Mouse (Mus musculus): ENCODE results near the gene Plk5. TPM values are rescaled to one million over a fixed set of nuclear protein-coding genes. Genes with fewer than 3 reads are reported as not detected.

Plk5 gene
- total and polyA plus RNA-seq, 3 experiments: not detected

DNA sequence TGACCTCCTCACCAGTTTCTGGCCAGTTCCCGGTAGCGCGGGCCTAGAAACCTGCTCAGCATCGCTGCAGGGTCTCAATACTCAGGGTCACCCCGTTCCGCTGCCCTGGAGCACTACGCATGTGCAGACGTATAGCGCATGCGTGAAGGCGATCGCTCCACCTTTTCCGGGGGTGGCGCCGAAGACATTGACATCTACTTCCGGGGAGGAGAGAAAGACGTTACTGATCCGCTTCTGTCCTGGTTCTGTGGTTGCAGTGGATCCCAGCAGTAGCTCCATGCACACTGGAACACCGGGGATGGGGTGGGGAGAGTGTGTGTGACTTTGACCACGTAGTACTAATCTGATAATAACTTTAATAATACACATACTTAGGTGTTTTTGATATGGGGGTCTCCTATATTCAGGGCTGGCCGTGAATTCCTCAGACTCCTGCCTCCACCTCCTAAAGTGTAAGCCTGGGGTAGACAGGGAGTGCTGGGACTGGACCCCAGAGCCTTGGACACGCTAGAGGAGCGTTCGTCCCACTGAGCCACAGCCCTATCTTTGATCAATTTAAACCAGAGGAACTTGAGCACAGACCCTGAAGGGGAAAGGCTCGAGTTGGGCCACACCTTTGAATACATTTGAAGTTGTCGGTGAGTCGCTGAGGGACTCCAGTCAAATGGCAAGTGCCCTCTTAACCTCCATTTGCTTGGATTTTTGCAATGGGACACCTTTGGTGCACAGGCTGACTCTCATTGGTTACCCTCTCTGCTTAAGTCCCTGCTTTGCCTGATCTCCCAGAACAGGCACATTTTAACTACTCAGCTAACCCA, 50.6 kb downstream of the Plk5 start, which contains the start of gene Uqcr11:
TSS of gene Uqcr11 (minus strand) at position 147 of the 818 bp plus-strand sequence.
- no peaks in the 10 kb centered on the region for H3K27me3 ChIP-seq (replicated peaks)
- H3K4me3 ChIP-seq (replicated peaks in 1 of 3; ENCODE audit: low read depth in 2 of 3, low read length in 2 of 3, poor library complexity in 1 of 3): peak within 1 kb of the TSS; percentile 85 to 97 (median 95)
- DNase-seq (ENCODE audit: extremely low read depth): peak; percentile 92
- H3K27ac ChIP-seq (ENCODE audit: insufficient read depth, low read depth): peak within 1 kb of the TSS; percentile 48
- H3K4me1 ChIP-seq (ENCODE audit: control insufficient read depth in 1 of 2, insufficient read depth in 2 of 2): peaks cover 16 to 33% of the 10 kb centered on the region in 2 experiments
- H3K9me3 ChIP-seq (replicated peaks; ENCODE audit: low read length): peaks cover 9% of the 10 kb centered on the region
- dilution Hi-C loops (cut with MboI; ENCODE audit: extremely low pct_ligation_motif_present, extremely low pct_unique_long_range_greater_than_20kb, low sequenced_read_pairs): no loop called here
- peaks cover 25% of the 10 kb centered on the region for H3K79me2 ChIP-seq (replicated peaks; ENCODE audit: control insufficient read depth, extremely low read depth, insufficient read depth, poor library complexity, severe bottlenecking)
- in situ Hi-C loops (cut with MboI; ENCODE audit: low pct_ligation_motif_present, low pct_unique_long_range_greater_than_20kb, low sequenced_read_pairs): no loop called here
- H3K36me3 ChIP-seq (replicated peaks in 1 of 2; ENCODE audit: control insufficient read depth in 1 of 2, insufficient read depth in 1 of 2, low read length in 1 of 2): peaks cover 56 to 76% of the 10 kb centered on the region in 2 experiments
- H3K9ac ChIP-seq (ENCODE audit: insufficient read depth, low read depth): peak within 1 kb of the TSS; percentile 81
- H3K4me2 ChIP-seq (ENCODE audit: insufficient read depth, low read depth, poor library complexity, severe bottlenecking): peak within 1 kb of the TSS; percentile 83
- TF ChIP-seq CHD1 (IDR thresholded peaks at IDR 0.05; ENCODE audit: low read depth, low read length): no peak
- no peak for TF ChIP-seq GABPA (IDR thresholded peaks at IDR 0.05; ENCODE audit: insufficient replicate concordance, low read depth, low read length)
- TF ChIP-seq NELFE (IDR thresholded peaks at IDR 0.05; ENCODE audit: low read depth, low read length): peak; percentile 83
- TF ChIP-seq HCFC1 (IDR thresholded peaks at IDR 0.05; ENCODE audit: low read depth, low read length): peak; percentile 81
- TF ChIP-seq IRF4 (IDR thresholded peaks at IDR 0.05; ENCODE audit: low read depth, low read length): no peak
- TF ChIP-seq JUN (IDR thresholded peaks at IDR 0.05; ENCODE audit: insufficient read depth, low read depth, low read length): no peak
- peak; percentile 85 for TF ChIP-seq ELF1 (IDR thresholded peaks at IDR 0.05; ENCODE audit: low read depth, low read length)
- TF ChIP-seq ETS1 (conservative IDR thresholded peaks at IDR 0.05; ENCODE audit: low read depth, low read length): no peak
- no peak for TF ChIP-seq CHD2 (IDR thresholded peaks at IDR 0.05; ENCODE audit: low read length)
- TF ChIP-seq KAT2A (IDR thresholded peaks at IDR 0.05; ENCODE audit: insufficient replicate concordance, low read length): peak; percentile 70; the same call in 1 of the 2 replicates
- no peak for TF ChIP-seq ZKSCAN1 (IDR thresholded peaks at IDR 0.05; ENCODE audit: borderline replicate concordance, low read depth, low read length)
- no peak for TF ChIP-seq JUND (conservative IDR thresholded peaks at IDR 0.05; ENCODE audit: low read depth, low read length)
- TF ChIP-seq EP300 (IDR thresholded peaks at IDR 0.05; ENCODE audit: low read length): no peak
- TF ChIP-seq ZNF384 (IDR thresholded peaks at IDR 0.05; ENCODE audit: low read depth, low read length): no peak
- TF ChIP-seq PAX5 (IDR thresholded peaks at IDR 0.05; ENCODE audit: low read length): no peak
- TF ChIP-seq USF2 (conservative IDR thresholded peaks at IDR 0.05; ENCODE audit: low read depth, low read length): no peak
- TF ChIP-seq MAZ (IDR thresholded peaks at IDR 0.05; ENCODE audit: low read depth, low read length): 0 out of 2 replicates have a peak, but pooled peaks have one; percentile 26
- no peak; the same call in none of the 2 replicates for TF ChIP-seq POLR2A (IDR thresholded peaks at IDR 0.05; ENCODE audit: low read depth, low read length)
- peak; percentile 91 for TF ChIP-seq NRF1 (IDR thresholded peaks at IDR 0.05; ENCODE audit: low read depth, low read length)
- peak; percentile 80 for TF ChIP-seq TBP (conservative IDR thresholded peaks at IDR 0.05; ENCODE audit: low read depth, low read length)
- TF ChIP-seq RCOR1 (conservative IDR thresholded peaks at IDR 0.05; ENCODE audit: low read depth, low read length): no peak
- TF ChIP-seq POLR2AphosphoS2 (IDR thresholded peaks at IDR 0.05; ENCODE audit: low read depth, low read length): peak; percentile 60; the same call in 1 of the 2 replicates
- TF ChIP-seq UBTF (IDR thresholded peaks at IDR 0.05; ENCODE audit: low read depth, low read length): no peak
- no peak for TF ChIP-seq E2F4 (IDR thresholded peaks at IDR 0.05; ENCODE audit: insufficient replicate concordance, low read depth, low read length)
- no peak for TF ChIP-seq MEF2A (IDR thresholded peaks at IDR 0.05; ENCODE audit: borderline replicate concordance, low read depth, low read length)
- TF ChIP-seq MAFK (IDR thresholded peaks at IDR 0.05; ENCODE audit: insufficient replicate concordance, low read length): no peak
- no peak for TF ChIP-seq RAD21 (IDR thresholded peaks at IDR 0.05; ENCODE audit: low read depth, low read length)
- no peak for TF ChIP-seq USF1 (IDR thresholded peaks at IDR 0.05; ENCODE audit: low read depth, low read length)
- TF ChIP-seq MXI1 (IDR thresholded peaks at IDR 0.05; ENCODE audit: low read depth, low read length): no peak
- TF ChIP-seq TCF12 (IDR thresholded peaks at IDR 0.05; ENCODE audit: low read depth, low read length): peak; percentile 71; the same call in 1 of the 2 replicates
- no peak for TF ChIP-seq MAX (IDR thresholded peaks at IDR 0.05; ENCODE audit: low read length)
- no peak for TF ChIP-seq CTCF (conservative IDR thresholded peaks at IDR 0.05 in 1 of 2, IDR thresholded peaks at IDR 0.05 in 1 of 2; ENCODE audit: low read depth in 2 of 2, low read length in 2 of 2)
- TF ChIP-seq MYC (IDR thresholded peaks at IDR 0.05; ENCODE audit: low read depth, low read length): peak; percentile 65
- TF ChIP-seq ZMIZ1 (IDR thresholded peaks at IDR 0.05; ENCODE audit: low read depth, low read length): no peak
- TF ChIP-seq BHLHE40 (IDR thresholded peaks at IDR 0.05; ENCODE audit: low read depth, low read length): no peak
- no peak for TF ChIP-seq SIN3A (IDR thresholded peaks at IDR 0.05; ENCODE audit: low read length)
- TF ChIP-seq SMC3 (IDR thresholded peaks at IDR 0.05; ENCODE audit: low read depth, low read length): no peak
- TF ChIP-seq ZC3H11A (IDR thresholded peaks at IDR 0.05; ENCODE audit: low read depth, low read length): no peak

Measured in CH12.LX (cell line).